Mouse (Mus musculus) liver, embryonic 11.5 days (tissue): ENCODE measurements around the gene Eno1. TPM values are rescaled to one million over a fixed set of nuclear protein-coding genes. Genes with fewer than 3 reads are reported as not detected.
A peak's percentile ranks its signal among the peaks of the same experiment; 100 is the strongest.

Source experiments
- ATAC-seq: fragments of 200-750 bp; cut with Nextera tagmentation; replicated peaks from 2 replicates; pipeline ENCODE4 v1.8.0; 2017; ENCODE audit warnings: moderate number of reproducible peaks, mild to moderate bottlenecking, moderate TSS enrichment, moderate library complexity; ENCODE audit not compliant: low FRiP score
- DNase-seq: peaks from one replicate; pipeline ENCODE4 v3.0.0-alpha.2; 2017; ENCODE audit warnings: low spot score
- H3K27ac ChIP-seq: fragments of 300-500 bp; sonication (generic); 2 replicates; pipeline ENCODE4 v1.5.1; 2014; ENCODE audit warnings: mild to moderate bottlenecking, low read depth, low read length, control low read depth
- H3K27me3 ChIP-seq: fragments of 300-500 bp; sonication (generic); replicated peaks from 2 replicates; pipeline ENCODE4 v1.6.1; 2014; ENCODE audit warnings: low read length, mixed read lengths; ENCODE audit not compliant: control insufficient read depth, insufficient read depth
- H3K36me3 ChIP-seq: fragments of 300-500 bp; sonication (generic); 2 replicates; pipeline ENCODE4 v1.6.1; 2014; ENCODE audit warnings: mild to moderate bottlenecking, low read length, moderate library complexity, mixed read lengths; ENCODE audit not compliant: control insufficient read depth, insufficient read depth
- H3K4me1 ChIP-seq: fragments of 300-500 bp; sonication (generic); replicated peaks from 2 replicates; pipeline ENCODE4 v1.6.1; 2014; ENCODE audit warnings: low read length, mixed read lengths; ENCODE audit not compliant: control insufficient read depth, insufficient read depth
- H3K4me2 ChIP-seq: fragments of 300-500 bp; sonication (generic); 2 replicates; pipeline ENCODE4 v1.6.1; 2014; ENCODE audit warnings: mild to moderate bottlenecking, control low read depth, moderate library complexity
- H3K4me3 ChIP-seq: fragments of 300-500 bp; sonication (generic); 2 replicates; pipeline ENCODE4 v1.5.1; 2014; ENCODE audit warnings: low read depth, low read length, control low read depth
- H3K9ac ChIP-seq: fragments of 300-500 bp; sonication (generic); 2 replicates; pipeline ENCODE4 v1.6.1; 2014; ENCODE audit warnings: low read depth, low read length, control low read depth
- H3K9me3 ChIP-seq: fragments of 300-500 bp; sonication (generic); 2 replicates; pipeline ENCODE4 v1.6.1; 2016; ENCODE audit warnings: low read length, inconsistent platforms, mixed read lengths; ENCODE audit not compliant: control insufficient read depth
- WGBS: fragments of 180-500 bp; shearing (Covaris S2); extraction: QIAGEN DNeasy Blood & Tissue Kit; methylation state at CpG from one replicate; pipeline ENCODE4 v1.1.7; 2014; 5-methylcytosine and 5-hydroxymethylcytosine counted together
- polyA plus RNA-seq: library from polyadenylated mRNA; unstranded; fragments of >200 nt; fragmentation: Nextera tagmentation; extraction: Ambion mirVana; gene quantifications from 2 replicates; pipeline ENCODE4 v1.2.1, GENCODE M21; 2014

Eno1 gene
- polyA plus RNA-seq, 1 experiment from 2014 or later = 2,392 TPM

- 70% methylated on average over 9 of the region's 9 CpGs for WGBS
These were observed 16.8 kb upstream of the Eno1 start for GRCm38 (mm10) chr4:150219501-150220292.

GRCm38 (mm10) chr4:150220584-150220983 lies 15.9 kb upstream of the Eno1 start:
- peak overlapping the region; percentile 25 for H3K4me3 ChIP-seq
- H3K9ac ChIP-seq = peak overlapping the region; percentile 37
- DNase-seq = peak; percentile 64
- no peaks in the 10 kb centered on the region for H3K27me3 ChIP-seq
- no peaks in the 10 kb centered on the region for H3K36me3 ChIP-seq
- WGBS = 18% methylated on average over 11 of the region's 11 CpGs
- H3K4me2 ChIP-seq = peak overlapping the region; percentile 54
- peak; percentile 78 for ATAC-seq
- H3K27ac ChIP-seq = peak overlapping the region; percentile 13; the same call in 1 of the 2 replicates
- no peaks in the 10 kb centered on the region for H3K9me3 ChIP-seq
- H3K4me1 ChIP-seq = peaks cover 20% of the 10 kb centered on the region

More at GRCm38 (mm10) chr4:150219501-150220292, 16.8 kb upstream of the Eno1 start:
- peaks cover 20% of the 10 kb centered on the region for H3K4me1 ChIP-seq
- no peak overlapping the region for H3K9ac ChIP-seq
- ATAC-seq (no peak), DNase-seq (no peak)
- H3K4me3 ChIP-seq = no peak overlapping the region
- H3K4me2 ChIP-seq = no peak overlapping the region
- no peaks in the 10 kb centered on the region for H3K9me3 ChIP-seq
- H3K36me3 ChIP-seq = no peaks in the 10 kb centered on the region
- no peak overlapping the region for H3K27ac ChIP-seq
- no peaks in the 10 kb centered on the region for H3K27me3 ChIP-seq

GRCm38 (mm10) chr4:150221017-150221640 lies 15.4 kb upstream of the Eno1 start:
- 47% methylated on average over 10 of the region's 10 CpGs for WGBS
- H3K9me3 ChIP-seq = no peaks in the 10 kb centered on the region
- ATAC-seq (no peak), DNase-seq (no peak)
- H3K36me3 ChIP-seq = no peaks in the 10 kb centered on the region
- peaks cover 20% of the 10 kb centered on the region for H3K4me1 ChIP-seq
- peak overlapping the region; percentile 25 for H3K4me3 ChIP-seq
- H3K9ac ChIP-seq = peak overlapping the region; percentile 37
- peak overlapping the region; percentile 54 for H3K4me2 ChIP-seq
- H3K27me3 ChIP-seq = no peaks in the 10 kb centered on the region
- H3K27ac ChIP-seq = peak overlapping the region; percentile 13; the same call in 1 of the 2 replicates

GRCm38 (mm10) chr4:150223830-150224229 lies 12.7 kb upstream of the Eno1 start:
- Histone ChIP-seq H3K4me1 (peaks cover 16% of the 10 kb centered on the region), H3K4me2 (no peak overlapping the region), H3K36me3 (no peaks in the 10 kb centered on the region), H3K27ac (no peak overlapping the region), H3K4me3 (no peak overlapping the region), H3K9ac (no peak overlapping the region), H3K27me3 (no peaks in the 10 kb centered on the region), H3K9me3 (no peaks in the 10 kb centered on the region)
- no peak for ATAC-seq
- 76% methylated on average over 4 of the region's 4 CpGs for WGBS
- DNase-seq = no peak

- Histone ChIP-seq H3K4me1 (peaks cover 16% of the 10 kb centered on the region), H3K9me3 (no peaks in the 10 kb centered on the region), H3K9ac (no peak overlapping the region), H3K27ac (no peak overlapping the region), H3K4me3 (no peak overlapping the region), H3K4me2 (no peak overlapping the region), H3K36me3 (no peaks in the 10 kb centered on the region), H3K27me3 (no peaks in the 10 kb centered on the region)
- 93% methylated on average over 1 of the region's 1 CpGs for WGBS
- ATAC-seq (no peak), DNase-seq (no peak)
These were observed 10.8 kb upstream of the Eno1 start for GRCm38 (mm10) chr4:150225700-150226099.

GRCm38 (mm10) chr4:150226818-150227688 lies 9.5 kb upstream of the Eno1 start:
- Histone ChIP-seq H3K4me3 (no peak overlapping the region), H3K36me3 (no peaks in the 10 kb centered on the region), H3K27me3 (0 out of 2 replicates have a peak, but pooled peaks cover 2% of the 10 kb centered on the region), H3K4me1 (peaks cover 15% of the 10 kb centered on the region), H3K9ac (no peak overlapping the region), H3K4me2 (no peak overlapping the region), H3K9me3 (no peaks in the 10 kb centered on the region), H3K27ac (no peak overlapping the region)
- ATAC-seq (no peak), DNase-seq (no peak)
- 60% methylated on average over 7 of the region's 7 CpGs for WGBS

- Histone ChIP-seq H3K9ac (no peak overlapping the region), H3K27me3 (0 out of 2 replicates have a peak, but pooled peaks cover 2% of the 10 kb centered on the region), H3K9me3 (no peaks in the 10 kb centered on the region), H3K36me3 (no peaks in the 10 kb centered on the region), H3K4me3 (no peak overlapping the region), H3K4me1 (peaks cover 15% of the 10 kb centered on the region), H3K27ac (no peak overlapping the region), H3K4me2 (no peak overlapping the region)
- no peak for ATAC-seq
- WGBS = 55% methylated on average over 7 of the region's 7 CpGs
- no peak for DNase-seq
These were observed 7.8 kb upstream of the Eno1 start for GRCm38 (mm10) chr4:150228581-150229348.
